Mouse (Mus musculus) c-Kit-negative CD71-positive TER-119-positive erythroid progenitor cells, embryonic 14.5 days (primary cell): ENCODE results near the gene Tbc1d9.

ENCODE experiments used
- DNase-seq: peaks from one replicate; pipeline ENCODE4 v3.0.0-alpha.2; 2013; ENCODE audit warnings: low read depth, low spot score

Tbc1d9 gene

DNA sequence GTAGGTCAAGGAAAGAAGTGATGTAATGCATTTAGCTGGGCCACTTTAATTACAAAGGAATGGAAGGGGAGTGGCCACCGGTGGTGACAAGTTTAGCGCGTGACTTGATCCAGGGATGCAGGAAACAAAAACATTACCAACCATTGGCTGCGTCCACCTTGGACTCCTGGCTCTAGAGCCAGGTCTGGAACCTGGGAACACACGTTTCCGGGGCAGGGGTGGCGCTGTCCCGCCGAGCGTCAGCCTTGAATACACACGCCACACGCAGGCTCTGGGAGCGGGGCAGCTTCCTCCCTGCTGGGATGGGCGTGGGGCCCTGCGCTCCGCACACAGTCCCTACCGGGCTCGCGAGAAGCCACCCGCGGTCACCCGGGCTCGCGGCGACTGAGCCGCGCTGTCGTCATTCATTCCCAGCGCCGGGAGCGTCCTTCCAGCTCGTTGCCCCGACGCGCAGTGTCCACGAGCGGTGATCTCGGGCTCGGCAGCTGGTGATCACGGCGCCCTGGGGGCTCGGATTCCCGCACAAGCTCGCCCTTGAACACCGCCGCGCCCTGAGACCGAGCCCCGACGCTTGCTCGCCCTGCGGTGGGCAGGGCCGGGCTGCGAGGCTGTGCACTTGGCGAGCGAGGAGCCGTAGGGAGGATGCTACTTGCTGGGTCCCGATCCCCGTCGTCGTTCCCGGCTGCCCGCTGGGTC lies at the start of gene Tbc1d9:
Gene Tbc1d9, plus strand, starts transcription at position 118 of the 696 bp plus-strand sequence.
- DNase-seq: no peak

DNA sequence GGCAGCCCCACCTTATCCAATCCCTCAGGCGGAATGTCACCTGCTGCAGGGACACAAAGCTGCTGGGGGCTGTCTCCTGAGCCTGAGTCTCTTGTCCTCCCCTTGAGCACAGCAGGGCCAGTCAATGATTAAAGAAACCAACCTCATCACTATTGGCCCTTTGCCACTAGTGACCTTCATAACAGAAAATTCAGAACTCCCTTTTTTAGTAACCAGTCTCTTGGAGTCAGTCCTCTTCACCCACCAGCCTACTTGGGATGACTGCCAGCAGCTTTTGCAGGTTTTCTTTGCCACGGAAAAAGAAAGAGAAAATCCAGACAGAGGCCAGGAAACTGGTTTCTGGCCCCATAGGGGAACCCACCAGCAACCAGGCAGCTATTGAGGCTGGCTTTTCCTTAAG lies 30.1 kb upstream of the Tbc1d9 start:
- no peak for DNase-seq

DNA sequence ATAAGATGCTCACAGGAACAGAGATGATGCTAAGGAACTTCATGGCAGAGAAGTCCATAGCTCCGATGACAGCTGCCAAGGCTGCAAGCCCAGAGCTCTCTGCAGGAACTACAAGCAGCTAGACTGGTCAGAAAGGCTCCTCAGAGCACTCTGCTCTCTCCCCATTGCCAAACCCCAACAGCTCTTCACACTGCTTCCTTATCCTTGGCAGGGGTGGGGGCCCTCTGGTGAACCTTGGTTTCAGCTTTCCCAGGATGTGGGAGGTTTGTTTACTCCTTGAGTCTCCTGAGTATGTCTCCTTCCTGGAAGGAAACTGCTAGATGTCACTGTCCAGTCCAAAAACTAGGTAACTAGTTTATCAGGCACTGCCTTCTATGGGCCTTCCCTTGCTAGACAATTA lies 25.1 kb upstream of the Tbc1d9 start:
- DNase-seq: no peak

DNA sequence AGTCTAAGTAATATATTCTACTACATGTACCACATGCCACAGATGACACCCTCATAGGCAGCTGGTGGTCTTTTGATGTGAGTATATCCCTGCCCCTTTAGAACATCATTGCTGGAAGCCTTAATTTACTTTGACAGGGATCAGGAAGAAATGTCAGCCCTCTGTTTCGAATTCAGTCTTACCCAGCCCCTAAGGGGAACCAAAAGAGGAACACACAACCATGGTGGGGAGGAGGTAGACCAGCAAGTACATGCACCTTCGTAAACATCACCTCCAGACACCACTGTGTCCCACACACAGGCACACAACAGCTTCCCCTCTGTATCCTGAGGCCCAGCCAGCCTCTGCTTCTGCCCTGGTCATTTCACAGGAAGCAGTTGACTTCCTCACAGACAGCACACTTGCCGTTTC lies 24.4 kb upstream of the Tbc1d9 start:
- DNase-seq: no peak

DNA sequence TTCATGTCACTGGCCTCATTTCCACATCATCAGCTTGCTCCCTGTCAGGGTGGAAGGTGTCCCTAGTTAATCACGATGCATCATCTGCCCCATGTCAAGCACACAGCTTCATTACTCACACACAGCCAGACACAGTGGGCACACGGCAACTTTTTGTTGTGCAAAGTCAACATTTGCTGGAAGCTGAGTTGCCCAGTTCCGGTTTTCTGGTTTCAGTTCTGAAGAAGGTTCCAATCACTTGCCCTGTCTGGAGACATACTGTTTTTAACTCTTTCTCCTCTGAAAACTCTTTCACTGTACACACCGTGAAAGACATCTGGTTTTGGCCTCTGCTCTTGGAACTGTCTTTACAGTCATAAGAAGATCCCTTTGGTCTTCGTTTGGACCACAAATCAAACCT lies 23.8 kb upstream of the Tbc1d9 start:
- DNase-seq: no peak

DNA sequence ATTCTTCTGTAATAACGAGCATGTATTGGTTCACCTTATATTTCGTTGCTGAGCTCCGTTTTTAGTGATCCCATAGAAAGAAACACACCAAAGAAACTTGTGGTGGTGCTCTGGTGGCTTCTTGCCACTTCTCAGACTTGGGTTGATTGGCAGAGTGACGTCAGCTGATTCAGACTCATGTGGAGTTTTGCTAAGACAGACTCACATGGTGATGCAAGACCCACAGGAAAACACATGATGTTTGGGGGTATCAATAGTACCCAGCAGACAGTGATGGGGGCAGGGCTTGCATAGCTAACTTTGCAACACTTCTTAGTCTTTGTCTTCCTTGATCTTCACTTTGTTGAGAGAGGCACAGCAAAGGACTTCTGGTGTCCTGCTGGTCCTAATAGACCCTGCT lies 20.6 kb upstream of the Tbc1d9 start:
- no peak for DNase-seq

DNA sequence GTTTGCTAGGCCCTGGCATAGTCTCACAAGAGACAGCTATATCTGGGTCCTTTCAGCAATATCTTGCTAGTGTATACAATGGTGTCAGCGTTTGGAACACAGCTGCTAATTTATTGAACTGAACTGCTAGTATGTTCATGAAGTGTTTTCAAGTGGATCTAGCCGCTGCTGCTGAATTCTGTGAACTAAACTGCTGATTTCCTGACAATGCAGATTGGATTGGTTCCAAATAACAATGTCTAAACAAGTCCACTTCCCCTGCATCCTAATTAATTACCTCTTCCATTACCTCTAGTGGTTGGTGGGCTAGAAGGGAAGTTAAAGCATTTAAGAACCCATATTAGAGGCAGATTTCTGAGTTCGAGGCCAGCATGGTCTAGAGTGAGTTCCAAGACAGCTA lies 19.7 kb upstream of the Tbc1d9 start:
- DNase-seq: no peak

DNA sequence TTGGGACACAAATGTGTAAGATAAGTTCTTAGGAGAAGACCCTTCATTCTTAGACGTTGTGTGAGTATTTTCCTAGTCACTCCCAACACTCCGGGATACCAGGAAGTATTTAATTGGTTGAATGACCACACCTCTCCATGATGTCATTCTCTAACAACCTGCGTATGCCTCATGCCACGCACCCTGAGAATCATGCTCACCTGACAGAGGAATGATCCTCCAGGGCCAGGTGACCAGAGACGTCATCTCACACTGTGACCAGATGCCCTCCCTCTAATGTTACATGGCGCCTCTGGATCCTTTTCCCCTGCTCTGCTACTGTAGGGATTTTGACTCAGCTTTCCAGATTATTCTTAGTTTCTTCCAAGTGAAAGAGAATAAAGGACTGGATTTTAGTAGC lies 16.0 kb upstream of the Tbc1d9 start:
- DNase-seq: no peak

DNA sequence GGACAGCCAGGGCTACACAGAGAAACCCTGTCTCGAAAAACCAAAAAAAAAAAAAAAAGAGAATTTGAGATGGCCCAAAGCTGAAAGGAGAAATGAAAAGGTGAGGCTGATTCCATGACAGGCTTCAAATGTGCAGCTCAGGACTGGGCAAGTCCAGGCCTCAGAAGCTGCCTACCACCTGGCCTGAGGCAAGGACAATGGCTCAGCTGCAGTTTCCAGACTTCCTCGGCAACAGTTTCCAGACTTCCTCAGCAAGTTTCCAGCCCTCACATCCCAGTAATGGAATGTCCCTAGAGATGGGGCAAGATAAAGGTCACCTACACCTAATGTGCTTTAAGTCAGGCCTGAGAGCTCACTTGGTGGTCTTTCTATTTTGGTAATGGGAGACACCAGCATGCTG lies 13.1 kb upstream of the Tbc1d9 start:
- no peak for DNase-seq

DNA sequence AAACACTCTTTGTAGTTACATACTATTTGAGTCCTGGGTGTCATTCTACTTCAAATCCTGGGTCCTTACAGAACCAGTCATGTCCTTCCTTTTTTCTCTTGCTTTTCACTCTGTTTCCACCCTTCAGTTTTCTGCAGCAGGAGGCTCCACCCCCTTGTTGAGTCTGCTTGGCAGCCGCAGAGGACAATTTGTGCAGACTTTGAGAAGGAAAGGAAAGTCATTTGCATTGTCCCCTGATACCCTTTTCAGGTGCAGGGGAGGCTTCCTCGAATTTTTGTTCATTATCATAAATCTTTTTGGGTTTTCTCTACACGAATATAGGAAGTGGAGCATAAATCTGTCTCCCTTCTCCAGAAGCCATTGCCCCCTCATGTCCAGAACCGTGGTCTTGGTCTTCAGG lies 12.7 kb upstream of the Tbc1d9 start:
- DNase-seq: no peak

DNA sequence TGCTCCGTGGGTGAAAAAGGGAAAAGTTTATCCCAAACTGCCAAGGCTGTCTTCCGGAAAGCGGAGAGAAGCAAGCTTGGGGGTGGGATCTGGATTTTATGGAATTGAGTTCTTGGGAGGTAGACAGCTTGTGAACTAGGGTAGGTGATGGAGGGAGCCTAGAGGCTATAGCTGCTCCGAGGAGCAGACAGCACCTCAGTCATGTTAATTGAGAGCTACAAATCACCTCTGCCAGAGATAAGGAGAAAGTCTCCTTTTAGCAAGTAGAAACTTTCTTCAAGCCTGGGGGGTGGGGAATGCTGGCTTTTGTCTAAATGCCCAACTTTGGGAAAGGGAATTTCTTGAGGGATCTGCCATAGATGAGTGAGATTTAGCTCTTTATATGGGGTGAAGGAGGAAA lies 10.0 kb upstream of the Tbc1d9 start:
- no peak for DNase-seq

DNA sequence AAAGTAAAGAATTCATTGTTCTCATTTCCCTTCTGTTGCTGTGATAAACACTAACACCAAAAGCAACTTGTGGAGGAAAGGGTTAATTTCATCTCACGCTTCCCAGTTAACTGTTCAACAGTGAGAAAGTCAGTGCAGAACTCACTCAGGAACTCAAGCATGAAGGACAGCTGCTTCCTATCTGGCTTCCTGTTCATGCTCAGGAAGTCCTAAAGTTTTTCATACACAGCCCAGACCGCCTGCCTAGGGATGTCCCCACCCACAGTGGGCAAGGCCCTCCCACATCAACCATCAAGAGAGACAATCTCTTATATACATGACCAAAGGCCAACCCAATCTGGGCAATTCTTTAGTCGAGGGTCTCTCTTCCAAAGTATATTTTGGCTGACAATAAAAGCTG lies 6.2 kb upstream of the Tbc1d9 start:
- DNase-seq: no peak

DNA sequence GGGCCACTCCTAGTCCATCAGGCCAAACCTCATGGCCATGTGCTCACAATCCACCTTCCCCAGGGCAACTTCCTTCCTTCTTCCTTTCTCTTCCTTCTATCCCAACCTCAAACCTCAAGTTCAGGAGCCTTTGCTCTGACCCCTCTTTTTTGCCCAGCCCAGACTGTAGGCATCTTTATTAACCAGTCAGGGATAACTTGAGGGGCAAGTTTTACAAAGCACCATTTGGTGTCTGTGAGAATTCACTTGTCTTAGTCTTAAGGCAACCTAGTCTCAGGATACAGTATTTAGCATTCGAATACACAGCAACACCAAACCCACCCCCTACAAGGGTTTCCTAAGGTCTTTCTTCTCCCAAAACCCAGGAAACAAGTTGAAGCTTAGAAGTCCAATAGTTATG lies 5.5 kb upstream of the Tbc1d9 start:
- DNase-seq: no peak

DNA sequence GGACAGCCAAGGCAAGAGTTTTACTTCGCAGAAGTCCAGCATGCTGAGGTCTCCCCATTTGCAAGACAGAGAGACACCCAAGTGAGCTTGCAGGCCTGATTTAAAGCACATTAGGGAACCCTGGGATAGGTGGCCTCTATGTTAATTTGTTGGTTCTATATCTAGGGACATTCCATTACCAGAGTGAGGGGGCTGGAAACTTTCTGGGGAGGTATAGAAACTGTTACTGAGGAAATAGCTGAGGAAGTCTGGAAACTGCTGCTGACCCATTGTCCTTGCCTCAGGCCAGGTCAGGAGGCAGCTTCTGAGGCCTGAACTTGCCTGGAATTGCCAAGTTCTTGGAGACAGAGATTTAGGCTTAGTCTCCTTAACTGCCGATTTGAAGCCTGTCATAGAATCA lies 4.5 kb upstream of the Tbc1d9 start:
- DNase-seq: no peak

DNA sequence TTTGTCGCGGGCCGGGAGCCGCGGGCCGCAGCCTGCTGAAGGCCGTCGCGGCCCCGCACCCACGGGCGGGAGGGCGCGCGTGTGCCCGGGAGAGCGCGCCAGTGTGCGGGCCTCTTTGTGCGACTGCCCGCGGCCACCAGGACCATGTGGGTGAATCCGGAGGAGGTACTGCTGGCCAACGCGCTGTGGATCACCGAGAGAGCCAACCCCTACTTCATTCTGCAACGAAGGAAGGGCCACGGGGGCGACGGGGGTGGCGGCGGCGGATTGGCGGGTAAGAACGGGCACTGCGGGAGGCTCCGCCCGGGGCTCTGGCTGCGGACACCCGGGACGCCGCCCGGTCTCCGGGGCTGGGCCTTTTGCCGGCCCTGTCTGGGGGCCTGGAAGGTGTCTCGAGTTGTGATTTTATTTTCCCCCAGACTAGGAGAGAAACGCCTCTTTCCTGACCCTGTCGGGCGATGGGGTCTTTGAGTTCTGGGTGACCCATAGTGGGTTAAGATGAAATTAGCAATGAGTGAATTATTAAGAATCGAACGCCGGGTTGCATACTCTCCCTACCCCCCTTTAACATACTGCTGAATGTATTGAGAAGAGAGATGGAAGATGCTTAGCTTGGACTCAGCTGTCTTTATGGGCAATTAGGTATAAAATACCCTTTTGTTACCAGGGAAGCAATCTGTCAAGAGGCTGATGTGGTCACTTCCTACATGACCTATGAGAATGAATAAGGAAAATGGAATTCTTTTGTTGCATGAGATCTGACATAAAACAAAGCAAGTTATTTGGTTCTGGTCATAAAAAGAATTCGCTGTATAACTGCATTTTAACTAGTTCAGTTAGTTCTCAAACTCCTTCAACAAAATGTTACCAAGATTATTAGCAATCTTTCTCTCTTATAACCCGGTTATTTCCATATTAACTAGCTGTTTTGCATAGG lies 1.0 kb downstream of the Tbc1d9 start, which contains the start of gene Gm10645:
Gene Gm10645, minus strand, starts transcription at position 240 of the 937 bp plus-strand sequence.
- DNase-seq: no peak

DNA sequence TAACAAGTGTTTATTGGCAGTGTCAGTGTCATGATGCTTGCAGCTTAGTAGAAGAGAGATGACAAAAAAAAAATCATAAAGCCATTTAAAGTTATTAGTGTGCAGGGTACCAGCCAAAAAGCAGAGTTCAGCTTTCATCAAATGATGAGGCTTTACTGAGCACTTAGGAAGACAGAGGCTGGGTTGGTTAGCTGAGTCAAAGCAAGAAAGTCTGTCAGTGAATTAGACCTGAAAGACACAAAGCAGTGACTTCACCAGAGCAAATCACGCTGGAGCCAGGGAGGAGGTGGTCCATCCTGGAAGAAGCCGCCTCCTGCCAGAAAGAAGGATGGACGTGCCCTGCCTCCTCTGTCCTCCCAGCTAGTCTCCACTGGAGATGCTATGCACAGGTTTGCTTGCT lies 2.8 kb downstream of the Tbc1d9 start:
- no peak for DNase-seq

DNA sequence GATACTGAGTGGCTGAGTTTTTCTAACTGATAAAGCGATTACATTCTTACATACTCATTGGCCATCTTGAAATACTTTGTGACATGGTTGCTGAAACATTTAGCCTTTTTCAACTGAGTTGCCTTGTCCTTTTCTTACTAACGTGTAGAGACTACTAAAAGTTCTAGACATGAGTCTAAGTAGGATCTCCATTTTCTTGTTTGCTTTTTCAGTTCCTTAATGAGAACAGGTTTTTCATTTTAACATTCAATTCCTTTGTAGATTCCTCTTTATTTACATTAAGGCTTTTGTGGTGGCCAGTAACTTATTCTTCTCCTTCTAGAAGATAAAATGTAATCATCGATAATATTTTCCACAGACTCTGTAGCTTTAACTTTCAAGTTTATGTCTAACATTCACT lies 4.0 kb downstream of the Tbc1d9 start:
- DNase-seq: no peak

DNA sequence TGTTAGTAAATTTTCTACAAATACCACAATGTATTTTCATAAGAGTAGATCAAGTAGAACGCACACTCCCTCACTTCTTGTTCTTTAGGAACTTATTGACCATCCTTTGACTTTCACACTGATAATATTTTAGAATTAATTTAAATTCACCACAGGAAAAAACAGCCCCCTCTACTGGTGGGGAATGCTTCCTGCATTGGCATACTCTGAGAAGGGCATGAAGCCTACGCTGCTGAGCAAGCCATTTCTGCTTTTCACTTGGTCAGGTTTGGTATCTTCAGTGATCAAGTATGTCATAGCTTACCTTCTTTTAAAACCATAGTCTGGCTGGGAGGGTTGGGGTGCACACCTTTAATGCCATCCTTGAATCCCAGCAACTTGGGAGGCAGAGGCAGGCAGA lies 4.6 kb downstream of the Tbc1d9 start:
- DNase-seq: no peak

DNA sequence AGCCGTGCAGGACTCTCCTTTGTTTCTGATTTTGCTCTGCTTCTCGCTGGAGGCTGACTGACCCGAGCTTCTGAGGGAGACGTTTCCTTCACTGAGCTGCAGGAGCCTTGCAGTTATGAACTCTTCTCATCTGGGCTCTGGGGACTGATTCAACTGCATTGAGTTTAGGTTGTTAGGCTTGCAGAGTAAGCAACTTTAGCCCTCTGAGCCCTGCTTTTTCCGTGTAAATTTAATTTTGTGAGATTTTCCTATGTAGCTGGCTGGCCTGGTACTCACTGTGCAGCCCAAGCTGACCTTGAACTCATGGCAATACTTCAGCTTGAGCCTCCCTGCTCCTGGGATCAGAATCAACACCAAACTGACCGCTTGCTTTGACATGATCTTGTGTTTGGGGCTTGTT lies 5.7 kb downstream of the Tbc1d9 start:
- no peak for DNase-seq

DNA sequence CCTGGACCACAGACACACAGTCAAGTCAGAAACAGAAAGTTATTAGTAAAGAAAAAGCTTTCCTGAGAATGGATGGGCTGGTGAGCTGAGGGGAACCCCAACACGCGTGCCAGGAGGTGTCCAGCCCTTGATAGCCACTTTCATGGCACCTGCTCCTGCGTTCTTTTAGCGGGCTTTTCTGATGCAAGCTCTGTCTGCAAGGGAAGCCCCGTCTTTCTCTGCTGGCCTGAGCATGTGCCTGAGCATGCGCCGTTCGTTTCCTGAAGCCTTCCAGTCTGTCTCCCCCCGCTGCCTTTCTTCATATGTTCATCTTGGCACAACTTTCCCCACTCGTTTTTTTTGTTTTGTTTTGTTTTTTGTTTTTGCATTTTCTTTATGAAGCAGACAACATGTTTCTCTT lies 10.5 kb downstream of the Tbc1d9 start:
- DNase-seq: no peak

DNA sequence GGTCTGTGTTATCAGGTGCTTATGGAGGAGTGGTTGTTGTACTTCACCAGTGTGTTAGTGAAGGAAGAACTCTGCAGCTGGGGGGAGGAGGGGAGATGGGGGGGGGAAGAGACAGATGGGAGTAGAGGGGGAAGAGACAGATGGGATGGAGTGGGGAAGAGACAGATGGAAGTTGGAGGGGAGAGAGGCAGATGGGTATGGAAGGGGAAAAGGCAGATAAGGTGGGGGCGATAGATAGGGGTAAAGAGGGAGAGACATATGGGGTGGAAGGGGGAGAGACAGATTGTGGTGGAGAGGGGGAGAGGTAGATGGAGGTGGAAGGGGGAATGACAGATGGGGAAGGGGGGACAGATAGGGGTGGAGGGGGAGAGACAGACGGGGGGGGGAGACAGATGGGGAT lies 11.6 kb downstream of the Tbc1d9 start:
- DNase-seq: no peak

DNA sequence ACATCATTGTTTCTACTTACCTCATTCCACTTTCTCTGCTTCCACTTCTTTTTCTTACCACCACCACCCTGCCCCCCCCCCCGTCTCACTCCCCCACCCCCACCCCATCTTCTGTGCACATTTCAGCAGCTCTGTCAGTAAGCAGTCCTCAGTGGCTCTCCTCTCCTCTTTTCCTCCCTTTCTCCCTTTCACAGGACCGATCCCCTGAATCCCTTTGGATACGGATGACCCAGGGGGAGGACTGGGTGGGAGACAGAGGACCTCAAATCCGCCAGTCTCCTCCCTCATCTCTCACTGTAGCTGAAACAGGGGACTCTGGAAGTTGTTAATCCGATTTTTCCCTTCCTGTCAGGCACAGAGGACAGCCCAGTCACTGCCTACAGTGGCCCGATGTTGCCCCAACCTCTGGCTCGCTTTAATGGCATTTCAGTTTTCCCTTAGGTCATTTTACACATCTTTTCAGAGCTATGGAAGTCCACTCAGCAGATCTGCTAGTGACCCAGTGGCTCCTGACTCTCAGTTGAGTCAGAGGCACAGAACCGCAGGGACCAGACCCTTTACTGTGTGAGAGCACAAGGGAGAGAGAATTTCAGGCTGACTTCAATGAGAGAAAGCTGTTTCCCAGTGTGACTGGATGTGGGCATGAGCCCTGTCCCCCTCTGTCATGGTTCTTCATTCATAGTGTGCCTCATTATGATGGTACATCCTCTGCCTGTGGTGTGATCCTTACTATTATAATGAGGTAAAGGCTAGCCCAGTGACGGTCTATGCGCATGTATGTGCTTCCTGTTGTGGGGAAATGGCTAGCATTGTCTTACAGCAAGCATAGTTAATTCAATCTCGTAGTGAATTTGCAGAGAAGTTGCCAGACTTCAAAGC lies 12.4 kb downstream of the Tbc1d9 start:
- DNase-seq: no peak
